Mouse (Mus musculus) hindbrain, embryonic 11.5 days (tissue): Measurements from ENCODE around the gene Tex48. TPM values are rescaled to one million over a fixed set of nuclear protein-coding genes. Genes with fewer than 3 reads are reported as not detected.

ENCODE experiments used
- ATAC-seq: fragments of 200-750 bp; cut with Nextera tagmentation; 2 replicates; pipeline ENCODE4 v1.8.0; 2017; ENCODE audit warnings: mild to moderate bottlenecking, moderate TSS enrichment, moderate library complexity; ENCODE audit not compliant: low FRiP score
- DNase-seq: peaks from one replicate; pipeline ENCODE4 v3.0.0-alpha.2; 2015; ENCODE audit warnings: low spot score
- H3K27ac ChIP-seq: fragments of 300-500 bp; sonication (generic); 2 replicates; pipeline ENCODE4 v1.5.1; 2014; ENCODE audit warnings: mild to moderate bottlenecking, low read depth, low read length
- H3K27me3 ChIP-seq: fragments of 300-500 bp; sonication (generic); 2 replicates; pipeline ENCODE4 v1.6.1; 2014; ENCODE audit warnings: mild to moderate bottlenecking, low read length, moderate library complexity, mixed read lengths; ENCODE audit not compliant: control insufficient read depth, insufficient read depth
- H3K36me3 ChIP-seq: fragments of 300-500 bp; sonication (generic); 2 replicates; pipeline ENCODE4 v1.6.1; 2014; ENCODE audit warnings: mild to moderate bottlenecking, low read length, moderate library complexity, mixed read lengths; ENCODE audit not compliant: control insufficient read depth, insufficient read depth
- H3K4me1 ChIP-seq: fragments of 300-500 bp; sonication (generic); replicated peaks from 2 replicates; pipeline ENCODE4 v1.6.1; 2014; ENCODE audit warnings: low read length, mixed read lengths; ENCODE audit not compliant: control insufficient read depth, insufficient read depth
- H3K4me2 ChIP-seq: fragments of 300-500 bp; sonication (generic); replicated peaks from 2 replicates; pipeline ENCODE4 v1.6.1; 2014; ENCODE audit warnings: mild to moderate bottlenecking, low read depth, low read length
- H3K4me3 ChIP-seq: fragments of 300-500 bp; sonication (generic); 2 replicates; pipeline ENCODE4 v1.5.1; 2014; ENCODE audit warnings: low read depth, low read length
- H3K9ac ChIP-seq: fragments of 300-500 bp; sonication (generic); 2 replicates; pipeline ENCODE4 v1.6.1; 2014; ENCODE audit warnings: low read depth, low read length
- H3K9me3 ChIP-seq: fragments of 300-500 bp; sonication (generic); 2 replicates; pipeline ENCODE4 v1.6.1; 2016; ENCODE audit warnings: low read length; ENCODE audit not compliant: control insufficient read depth
- WGBS: fragments of 180-500 bp; shearing (Covaris S2); extraction: QIAGEN DNeasy Blood & Tissue Kit; methylation state at CpG from one replicate; pipeline ENCODE4 v1.1.7; 2014; 5-methylcytosine and 5-hydroxymethylcytosine counted together
- polyA plus RNA-seq: library from polyadenylated mRNA; unstranded; fragments of >200 nt; fragmentation: Nextera tagmentation; extraction: Ambion mirVana; gene quantifications from 2 replicates; pipeline ENCODE4 v1.2.1, GENCODE M21; 2014

The Tex48 gene
- polyA plus RNA-seq, 1 experiment from 2014 or later: not detected

DNA sequence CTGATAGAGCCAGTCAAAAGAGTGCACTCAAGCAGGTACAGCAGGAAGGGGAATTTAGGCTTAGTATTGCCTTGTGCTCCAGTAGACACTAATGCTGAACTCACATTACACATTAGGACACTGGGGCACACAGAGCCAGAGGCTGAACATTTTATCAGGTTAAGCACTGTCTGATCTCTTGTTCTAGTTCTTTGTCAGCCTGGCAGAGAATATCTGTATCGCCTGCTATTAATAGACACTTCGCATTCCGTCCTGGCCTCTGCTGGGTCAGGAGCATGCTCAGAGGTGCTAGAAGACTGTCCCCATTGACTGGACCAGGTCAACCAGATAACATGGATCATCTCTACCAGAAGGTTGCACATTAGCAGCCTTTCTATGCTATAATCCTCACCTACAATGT, 16.7 kb downstream of the Tex48 start:
- H3K4me2 ChIP-seq: no peak overlapping the region
- 91% methylated on average over 3 of the region's 3 CpGs for WGBS
- no peaks in the 10 kb centered on the region for H3K27me3 ChIP-seq
- no peaks in the 10 kb centered on the region for H3K36me3 ChIP-seq
- no peaks in the 10 kb centered on the region for H3K4me1 ChIP-seq
- H3K9me3 ChIP-seq: no peaks in the 10 kb centered on the region
- DNase-seq (no peak), ATAC-seq (no peak)
- H3K9ac ChIP-seq: no peak overlapping the region
- H3K4me3 ChIP-seq: no peak overlapping the region
- H3K27ac ChIP-seq: no peak overlapping the region

DNA sequence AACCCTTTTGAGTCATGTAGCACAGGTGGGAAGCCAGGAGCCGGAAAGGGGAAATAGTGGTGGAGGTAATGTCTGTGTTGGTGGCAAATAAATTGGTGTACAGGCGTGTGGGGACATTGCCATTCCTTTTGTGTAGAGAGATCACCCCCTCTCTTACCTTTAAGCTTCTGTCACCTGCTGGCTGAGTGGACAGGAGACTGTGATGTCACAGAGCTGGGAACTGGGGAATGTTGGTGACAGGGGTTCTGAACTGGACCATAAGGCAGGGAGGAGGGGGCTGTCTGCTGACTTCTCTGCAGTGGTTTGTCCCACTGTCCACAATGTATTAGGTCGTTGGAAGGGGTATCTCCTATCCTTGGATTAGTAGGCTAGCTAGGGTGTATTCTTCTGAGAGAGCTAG, 17.3 kb downstream of the Tex48 start, which contains the start of gene Gm11213:
Gene Gm11213, minus strand, starts transcription at position 317 of the 400 bp plus-strand sequence.
- H3K27me3 ChIP-seq: no peaks in the 10 kb centered on the region
- WGBS: 71% methylated on average over 3 of the region's 3 CpGs
- DNase-seq: no peak

DNA sequence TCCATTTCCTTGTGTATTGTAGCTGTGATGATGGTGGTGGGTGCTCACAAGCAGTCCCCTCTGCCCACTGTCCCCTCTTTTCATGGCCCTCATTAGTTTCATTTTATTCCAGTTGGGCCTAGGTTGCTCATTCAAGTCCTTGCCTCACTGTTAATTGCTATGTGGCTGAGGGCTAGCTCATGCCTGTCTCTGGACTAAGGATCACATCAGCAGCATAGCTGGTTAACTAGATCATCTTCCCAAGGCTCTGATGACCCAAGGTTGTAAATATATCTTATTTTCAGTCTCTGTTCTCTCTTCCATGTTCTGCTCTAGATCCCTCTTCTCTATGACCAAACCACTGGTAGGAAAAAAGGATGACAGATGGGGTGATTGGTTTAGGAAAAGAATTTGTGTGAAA, 21.0 kb downstream of the Tex48 start:
- ATAC-seq: no peak
- no peak overlapping the region for H3K4me3 ChIP-seq
- no peaks in the 10 kb centered on the region for H3K9me3 ChIP-seq

More for the DNA sequence above, 17.3 kb downstream of the Tex48 start, which contains the start of gene Gm11213:
- H3K27ac ChIP-seq: no peak within 1 kb of the TSS
- H3K4me2 ChIP-seq: no peak within 1 kb of the TSS
- no peaks in the 10 kb centered on the region for H3K4me1 ChIP-seq
- no peaks in the 10 kb centered on the region for H3K9me3 ChIP-seq
- no peaks in the 10 kb centered on the region for H3K36me3 ChIP-seq
- no peak within 1 kb of the TSS for H3K4me3 ChIP-seq
- ATAC-seq: no peak
- no peak within 1 kb of the TSS for H3K9ac ChIP-seq

DNA sequence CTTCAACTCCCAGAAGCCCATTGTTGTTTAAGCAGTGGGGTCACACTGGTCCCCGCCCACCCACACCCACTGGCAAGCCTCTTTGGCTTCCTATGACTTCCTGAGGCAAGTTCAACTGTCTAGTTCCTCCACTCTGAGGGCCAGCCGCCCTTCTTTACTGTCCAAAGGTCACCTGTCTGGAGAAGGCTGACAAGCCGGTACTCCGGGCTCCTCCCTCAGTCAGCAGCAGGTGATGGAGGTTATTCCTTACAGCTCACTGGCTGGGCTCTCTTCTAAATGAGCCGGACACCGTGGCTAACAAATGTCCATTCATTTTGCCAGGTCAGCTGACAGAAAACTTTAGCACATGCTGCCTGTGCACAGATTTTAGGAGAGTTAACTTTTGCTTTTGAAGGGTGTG, 21.4 kb downstream of the Tex48 start:
- WGBS: 86% methylated on average over 6 of the region's 6 CpGs
- Histone ChIP-seq H3K4me1 (no peaks in the 10 kb centered on the region), H3K36me3 (no peaks in the 10 kb centered on the region), H3K4me3 (no peak overlapping the region), H3K27me3 (no peaks in the 10 kb centered on the region), H3K27ac (no peak overlapping the region), H3K9ac (no peak overlapping the region), H3K4me2 (no peak overlapping the region), H3K9me3 (no peaks in the 10 kb centered on the region)
- no peak for DNase-seq
- ATAC-seq: no peak

More for the DNA sequence above, 21.0 kb downstream of the Tex48 start:
- Histone ChIP-seq H3K4me1 (no peaks in the 10 kb centered on the region), H3K4me2 (no peak overlapping the region), H3K27me3 (no peaks in the 10 kb centered on the region), H3K9ac (no peak overlapping the region), H3K27ac (no peak overlapping the region), H3K36me3 (no peaks in the 10 kb centered on the region)
- DNase-seq: no peak

DNA sequence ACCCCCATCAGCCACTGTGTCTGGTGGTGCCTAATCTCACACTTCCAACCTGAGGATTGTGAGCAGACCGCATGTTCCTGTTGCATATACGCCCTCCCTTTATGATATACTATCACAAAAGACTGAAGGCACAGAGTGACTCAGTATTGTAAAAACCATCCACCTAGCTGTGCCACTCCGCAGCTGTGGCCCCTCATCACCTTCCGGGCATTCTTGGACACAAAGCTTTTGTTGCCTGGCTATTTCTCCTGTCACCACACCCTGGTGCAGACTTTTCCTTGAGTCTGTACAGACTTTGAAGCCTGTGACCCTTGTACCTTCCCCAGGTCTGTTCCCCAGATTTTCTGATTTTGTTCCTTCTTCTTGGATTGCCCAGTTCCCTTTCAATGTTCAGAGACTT, 26.2 kb downstream of the Tex48 start:
- 94% methylated on average over 4 of the region's 4 CpGs for WGBS
- ATAC-seq (no peak), DNase-seq (no peak)
- Histone ChIP-seq H3K27me3 (no peaks in the 10 kb centered on the region), H3K9ac (no peak overlapping the region), H3K4me2 (no peak overlapping the region), H3K27ac (no peak overlapping the region), H3K36me3 (no peaks in the 10 kb centered on the region), H3K4me1 (no peaks in the 10 kb centered on the region), H3K9me3 (no peaks in the 10 kb centered on the region), H3K4me3 (no peak overlapping the region)

DNA sequence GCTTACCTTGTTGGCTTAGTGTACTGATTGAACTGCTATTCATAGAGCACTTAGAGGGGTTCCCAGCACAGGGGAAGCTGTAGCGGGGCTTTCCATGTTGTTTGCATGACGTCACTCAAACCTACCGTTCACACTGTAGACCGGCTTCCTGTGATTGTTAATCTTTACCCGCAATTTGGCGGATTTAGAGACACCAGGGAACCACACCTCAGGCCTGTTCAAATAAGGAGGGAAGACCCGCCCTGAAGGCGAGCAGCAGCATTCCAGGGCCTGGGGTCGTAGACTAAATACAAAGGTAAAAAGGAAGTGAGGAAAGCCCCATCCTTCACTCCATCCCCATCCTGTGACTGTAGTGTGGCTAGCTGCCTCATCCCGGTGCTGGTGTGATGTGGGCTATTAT, 27.0 kb downstream of the Tex48 start:
- Histone ChIP-seq H3K4me1 (no peaks in the 10 kb centered on the region), H3K4me2 (no peak overlapping the region), H3K9ac (no peak overlapping the region), H3K36me3 (no peaks in the 10 kb centered on the region), H3K27ac (no peak overlapping the region), H3K27me3 (no peaks in the 10 kb centered on the region), H3K4me3 (no peak overlapping the region), H3K9me3 (no peaks in the 10 kb centered on the region)
- DNase-seq (no peak), ATAC-seq (no peak)
- 87% methylated on average over 10 of the region's 10 CpGs for WGBS

DNA sequence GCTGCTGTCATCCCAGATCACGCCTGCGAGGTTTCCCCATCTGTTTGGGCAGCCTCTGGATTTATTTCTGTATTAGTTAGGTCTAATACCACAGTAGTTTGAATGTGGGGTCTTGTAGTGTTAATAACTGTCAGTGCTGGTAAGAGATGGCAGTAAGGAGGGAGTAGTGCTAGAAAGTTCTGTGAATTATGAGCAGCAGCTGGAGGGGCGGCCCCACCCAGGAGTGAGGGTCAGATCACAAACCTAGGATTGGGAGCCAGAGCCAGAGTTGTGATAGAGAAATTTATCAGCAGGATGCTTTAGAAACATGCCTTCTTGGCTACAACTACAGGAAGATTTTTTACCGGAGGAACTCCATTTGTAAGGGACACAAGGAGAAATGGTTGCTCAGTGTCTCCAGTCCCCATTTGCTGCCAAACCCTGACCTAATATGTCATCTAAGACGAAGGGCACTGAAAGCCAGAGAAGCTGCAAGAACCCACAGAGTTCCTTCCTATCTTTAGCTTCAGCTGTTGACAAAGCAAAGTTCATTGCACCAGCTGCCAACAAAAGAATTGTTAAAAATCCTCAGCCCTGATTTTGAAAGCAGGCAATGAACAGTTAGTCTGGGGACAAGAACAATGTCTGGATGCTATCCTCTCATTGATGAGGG, 27.6 kb downstream of the Tex48 start:
- no peaks in the 10 kb centered on the region for H3K9me3 ChIP-seq
- DNase-seq (no peak), ATAC-seq (no peak)
- H3K36me3 ChIP-seq: no peaks in the 10 kb centered on the region
- no peak overlapping the region for H3K4me2 ChIP-seq
- H3K4me1 ChIP-seq: no peaks in the 10 kb centered on the region
- H3K9ac ChIP-seq: no peak overlapping the region
- H3K4me3 ChIP-seq: no peak overlapping the region
- 78% methylated on average over 5 of the region's 5 CpGs for WGBS
- H3K27ac ChIP-seq: no peak overlapping the region
- H3K27me3 ChIP-seq: no peaks in the 10 kb centered on the region

DNA sequence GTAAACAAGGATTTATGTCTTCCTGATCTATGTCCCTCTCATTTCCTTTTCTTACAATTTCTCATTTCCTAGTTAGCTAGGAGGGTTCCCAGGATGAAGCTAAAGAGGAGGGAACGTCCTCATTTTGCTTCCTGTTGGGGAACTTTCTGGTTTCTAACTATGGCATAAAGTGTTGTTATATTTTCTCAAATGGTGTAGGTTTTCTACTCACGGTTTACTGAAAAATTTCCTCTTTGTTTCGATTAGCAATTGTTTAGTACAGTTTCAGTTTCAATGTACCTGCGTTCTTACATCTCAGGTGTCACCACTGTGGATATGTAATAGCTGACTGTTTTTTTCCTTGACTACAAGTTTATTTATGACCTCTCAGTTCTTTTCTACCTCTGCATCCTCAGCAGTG, 31.7 kb downstream of the Tex48 start:
- ATAC-seq (no peak), DNase-seq (no peak)
- no peaks in the 10 kb centered on the region for H3K27me3 ChIP-seq
- no peak overlapping the region for H3K4me2 ChIP-seq
- no peak overlapping the region for H3K27ac ChIP-seq
- no peak overlapping the region for H3K4me3 ChIP-seq
- no peak overlapping the region for H3K9ac ChIP-seq
- H3K4me1 ChIP-seq: no peaks in the 10 kb centered on the region
- 91% methylated on average over 4 of the region's 4 CpGs for WGBS
- H3K36me3 ChIP-seq: no peaks in the 10 kb centered on the region
- H3K9me3 ChIP-seq: no peaks in the 10 kb centered on the region

DNA sequence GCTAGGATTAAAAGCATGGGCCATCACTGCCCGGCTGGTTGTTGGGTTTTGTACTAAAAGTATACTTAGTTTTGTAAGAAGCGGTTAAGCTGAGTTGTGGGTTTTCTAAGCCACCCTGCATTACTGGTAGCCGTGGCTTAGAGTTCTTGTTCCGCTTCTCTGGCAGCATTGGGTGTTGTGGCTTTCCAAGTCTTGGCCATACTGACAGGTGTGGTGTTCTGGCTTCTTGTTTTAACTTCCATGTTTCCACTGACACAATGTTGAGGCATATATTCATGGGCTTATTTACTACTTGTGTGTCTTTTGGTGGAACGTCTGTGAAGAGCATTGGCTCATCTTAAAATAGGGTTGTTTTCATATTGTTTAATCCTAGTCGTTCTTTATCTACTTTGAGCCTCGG, 32.2 kb downstream of the Tex48 start:
- 92% methylated on average over 7 of the region's 7 CpGs for WGBS

More for the DNA sequence above, 32.2 kb downstream of the Tex48 start:
- Histone ChIP-seq H3K27me3 (no peaks in the 10 kb centered on the region), H3K9me3 (no peaks in the 10 kb centered on the region), H3K27ac (no peak overlapping the region), H3K4me2 (no peak overlapping the region), H3K4me3 (no peak overlapping the region), H3K36me3 (no peaks in the 10 kb centered on the region), H3K9ac (no peak overlapping the region), H3K4me1 (no peaks in the 10 kb centered on the region)
- ATAC-seq: no peak
- no peak for DNase-seq
